Comparison of ENCODE assay signal across 18 mouse cellular contexts in genomic region chr4:88276058-88276734, GRCm38 (mm10).
DNase-seq lines count a peak whose midpoint lies in the region; ATAC-seq and TF ChIP-seq lines count a peak whose summit lies in the region.
"Had no signal": no experiment of that assay in that cellular context is flagged by ENCODE, and none has a peak within 500 bp of the region (broad histone marks: within the 10 kb centered on the region; RNA-seq: fewer than 3 reads in every experiment).

No protein-coding gene starts in this region.

- H3K4me3 ChIP-seq in kidney, embryonic 14.5 days (ENCODE audit: low read length), result no peak overlapping the region
- no peak overlapping the region for H3K4me3 ChIP-seq in lung, embryonic 16.5 days (ENCODE audit: low read length)
- no peak overlapping the region for H3K4me3 ChIP-seq in intestine, postnatal 0 days (ENCODE audit: low read depth, low read length)
- no peak overlapping the region for H3K4me3 ChIP-seq in neural tube, embryonic 15.5 days (replicated peaks)
- H3K4me3 ChIP-seq: erythroblast, embryonic 14.5 days; layer of hippocampus, adult 2 months; midbrain, embryonic 13.5 days had no signal

- peak overlapping the region; percentile 21; the same call in 1 of the 2 replicates for H3K27ac ChIP-seq in kidney, embryonic 14.5 days (ENCODE audit: low read depth, low read length)
- H3K27ac ChIP-seq in lung, embryonic 16.5 days (ENCODE audit: low read length), result peak overlapping the region; percentile 92
- H3K27ac ChIP-seq in intestine, postnatal 0 days (ENCODE audit: low read depth, low read length), result 0 out of 2 replicates have a peak overlapping the region, but pooled peaks have one; percentile 15
- H3K27ac ChIP-seq in neural tube, embryonic 15.5 days (replicated peaks), result no peak overlapping the region
- H3K27ac ChIP-seq: liver, embryonic 14.5 days; midbrain, embryonic 13.5 days had no signal

- H3K9ac ChIP-seq in kidney, embryonic 14.5 days (ENCODE audit: low read depth, low read length), result no peak overlapping the region
- no peak overlapping the region for H3K9ac ChIP-seq in lung, embryonic 16.5 days (ENCODE audit: low read length)
- H3K9ac ChIP-seq in intestine, postnatal 0 days (ENCODE audit: low read depth, low read length), result no peak overlapping the region
- no peak overlapping the region for H3K9ac ChIP-seq in neural tube, embryonic 15.5 days (replicated peaks)
- H3K9ac ChIP-seq: hindbrain, embryonic 14.5 days; liver, embryonic 14.5 days; midbrain, embryonic 13.5 days had no signal

- H3K9me3 ChIP-seq in kidney, embryonic 14.5 days (ENCODE audit: control insufficient read depth, low read length), result no peaks in the 10 kb centered on the region
- no peaks in the 10 kb centered on the region for H3K9me3 ChIP-seq in lung, embryonic 16.5 days (ENCODE audit: control insufficient read depth, low read length)
- H3K9me3 ChIP-seq in intestine, postnatal 0 days (ENCODE audit: control insufficient read depth), result no peaks in the 10 kb centered on the region
- H3K9me3 ChIP-seq in neural tube, embryonic 15.5 days (replicated peaks), result no peaks in the 10 kb centered on the region
- H3K9me3 ChIP-seq: midbrain, embryonic 13.5 days had no signal

- H3K27me3 ChIP-seq in kidney, embryonic 14.5 days (ENCODE audit: control insufficient read depth, insufficient read depth, low read length), result no peaks in the 10 kb centered on the region
- no peaks in the 10 kb centered on the region for H3K27me3 ChIP-seq in lung, embryonic 16.5 days (ENCODE audit: control insufficient read depth, insufficient read depth, low read depth, low read length)
- H3K27me3 ChIP-seq in intestine, postnatal 0 days (replicated peaks; ENCODE audit: control insufficient read depth, insufficient read depth, low read length), result no peaks in the 10 kb centered on the region
- H3K27me3 ChIP-seq in neural tube, embryonic 15.5 days (replicated peaks), result no peaks in the 10 kb centered on the region
- H3K27me3 ChIP-seq: midbrain, embryonic 13.5 days had no signal

- no peaks in the 10 kb centered on the region for H3K36me3 ChIP-seq in kidney, embryonic 14.5 days (ENCODE audit: control insufficient read depth, insufficient read depth, low read length)
- no peaks in the 10 kb centered on the region for H3K36me3 ChIP-seq in lung, embryonic 16.5 days (ENCODE audit: control insufficient read depth, insufficient read depth, low read length)
- H3K36me3 ChIP-seq in intestine, postnatal 0 days (ENCODE audit: control insufficient read depth, insufficient read depth), result no peaks in the 10 kb centered on the region
- H3K36me3 ChIP-seq in neural tube, embryonic 15.5 days, result no peaks in the 10 kb centered on the region
- H3K36me3 ChIP-seq: midbrain, embryonic 13.5 days had no signal

- H3K4me2 ChIP-seq in kidney, embryonic 14.5 days (replicated peaks; ENCODE audit: low read depth, low read length), result no peak overlapping the region
- H3K4me2 ChIP-seq in lung, embryonic 16.5 days (ENCODE audit: low read depth, low read length), result peak overlapping the region; percentile 39; the same call in 1 of the 2 replicates
- no peak overlapping the region for H3K4me2 ChIP-seq in intestine, postnatal 0 days (replicated peaks; ENCODE audit: low read depth)
- no peak overlapping the region for H3K4me2 ChIP-seq in neural tube, embryonic 15.5 days
- H3K4me2 ChIP-seq: hindbrain, embryonic 14.5 days; midbrain, embryonic 13.5 days had no signal

- H3K4me1 ChIP-seq in kidney, embryonic 14.5 days (ENCODE audit: control insufficient read depth, insufficient read depth, low read length), result no peaks in the 10 kb centered on the region
- H3K4me1 ChIP-seq in lung, embryonic 16.5 days (replicated peaks; ENCODE audit: control insufficient read depth, insufficient read depth, low read length), result peaks cover 11% of the 10 kb centered on the region
- no peaks in the 10 kb centered on the region for H3K4me1 ChIP-seq in intestine, postnatal 0 days (replicated peaks; ENCODE audit: control insufficient read depth, insufficient read depth, low read length)
- peaks cover 4% of the 10 kb centered on the region for H3K4me1 ChIP-seq in neural tube, embryonic 15.5 days

- WGBS in kidney, embryonic 14.5 days, result 71% methylated on average over 4 of the region's 4 CpGs
- 69% methylated on average over 4 of the region's 4 CpGs for WGBS in lung, embryonic 16.5 days
- 75% methylated on average over 4 of the region's 4 CpGs for WGBS in intestine, postnatal 0 days
- whole genome bisulfite sequencing in neural tube, embryonic 15.5 days, result 69% methylated on average over 4 of the region's 4 CpGs

- no peak for TF ChIP-seq CTCF in intestine, postnatal 0 days (IDR thresholded peaks at IDR 0.05; ENCODE audit: low read depth)

- no peak for DNase-seq in kidney, postnatal 25 days
- no peak for DNase-seq in lung, postnatal 4 days
- no peak for DNase-seq in adrenal gland, adult (ENCODE audit: inconsistent age in 2 of 2, low spot score in 1 of 2)
- DNase-seq: cerebellum, adult 11-12 months; cerebellum, postnatal 25 days; kidney, adult 9 months; left cerebral cortex, postnatal 4 days; retina, postnatal 1 day had no signal

- peak; percentile 28; the same call in 1 of the 2 replicates for ATAC-seq in kidney, embryonic 14.5 days (ENCODE audit: low FRiP score, low TSS enrichment)
- ATAC-seq in lung, embryonic 16.5 days (ENCODE audit: low read depth), result peak; percentile 80
- ATAC-seq in intestine, postnatal 0 days, result no peak
- no peak for ATAC-seq in neural tube, embryonic 15.5 days (ENCODE audit: low FRiP score)
- ATAC-seq: forebrain, embryonic 14.5 days; midbrain, embryonic 13.5 days had no signal

Comparison
In these comparisons a context has a peak if more than half of its experiments do, and no peak if none do; other contexts are left out.
1. ATAC-seq: peak in kidney, embryonic 14.5 days (single experiment) and lung, embryonic 16.5 days (single experiment); none in intestine, postnatal 0 days (single experiment) and neural tube, embryonic 15.5 days (single experiment).